Mouse (Mus musculus): ENCODE measurements around the gene Bcas3. TPM values are rescaled to one million over a fixed set of nuclear protein-coding genes. Genes with fewer than 3 reads are reported as not detected.

Bcas3 gene
- total RNA-seq (2023), result 30.1 and 42.1 TPM in 2 replicates

GRCm38 (mm10) chr11:85352539-85353380 lies at the start of gene Bcas3:
Bcas3 (plus strand) TSS chr11:85353167.

DNA sequence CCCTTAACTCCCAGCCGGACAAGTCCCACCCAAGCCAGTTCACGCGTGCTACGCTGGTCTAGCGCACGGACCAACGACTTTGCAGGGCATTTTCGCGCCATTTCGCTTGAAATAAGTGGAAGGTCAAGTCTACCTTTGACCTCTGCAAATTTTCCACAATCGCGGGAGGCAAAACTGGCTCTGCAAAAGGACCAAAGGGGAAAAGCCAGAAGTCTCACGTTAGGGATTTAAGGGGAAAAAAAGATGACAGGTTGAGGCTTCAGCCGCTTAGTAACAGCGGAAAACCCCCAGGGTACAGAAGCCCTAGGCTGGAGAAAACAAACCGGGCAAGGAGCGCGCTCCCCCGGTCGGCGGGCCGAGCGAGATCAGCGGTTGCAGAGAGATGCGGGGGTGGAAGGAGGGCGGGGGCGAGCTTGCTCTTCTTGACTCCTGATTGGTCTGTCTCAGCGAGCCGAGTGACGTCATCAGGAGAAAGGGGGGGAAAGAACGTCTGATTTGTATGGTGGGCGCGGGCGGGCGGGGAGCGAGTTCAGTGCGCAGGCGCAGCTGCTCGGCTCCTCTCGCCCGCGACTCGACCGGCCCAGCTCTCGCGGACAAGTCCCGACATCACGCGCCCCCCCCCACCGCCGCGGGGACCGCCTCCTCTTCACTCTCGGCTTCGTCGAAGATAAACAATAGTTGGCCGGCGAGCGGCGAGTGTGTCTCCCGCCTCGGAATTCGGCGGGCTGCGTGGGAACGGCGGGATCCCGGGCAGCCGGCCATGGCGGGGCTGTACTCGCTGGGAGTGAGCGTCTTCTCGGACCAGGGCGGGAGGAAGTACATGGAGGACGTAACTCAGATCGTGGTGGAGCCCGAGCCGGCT lies 42.0 kb upstream of the Bcas3 start, which contains the start of gene Ppm1d:
Gene Ppm1d (plus strand): TSS at position 532 of the 862 bp plus-strand sequence.

DNA sequence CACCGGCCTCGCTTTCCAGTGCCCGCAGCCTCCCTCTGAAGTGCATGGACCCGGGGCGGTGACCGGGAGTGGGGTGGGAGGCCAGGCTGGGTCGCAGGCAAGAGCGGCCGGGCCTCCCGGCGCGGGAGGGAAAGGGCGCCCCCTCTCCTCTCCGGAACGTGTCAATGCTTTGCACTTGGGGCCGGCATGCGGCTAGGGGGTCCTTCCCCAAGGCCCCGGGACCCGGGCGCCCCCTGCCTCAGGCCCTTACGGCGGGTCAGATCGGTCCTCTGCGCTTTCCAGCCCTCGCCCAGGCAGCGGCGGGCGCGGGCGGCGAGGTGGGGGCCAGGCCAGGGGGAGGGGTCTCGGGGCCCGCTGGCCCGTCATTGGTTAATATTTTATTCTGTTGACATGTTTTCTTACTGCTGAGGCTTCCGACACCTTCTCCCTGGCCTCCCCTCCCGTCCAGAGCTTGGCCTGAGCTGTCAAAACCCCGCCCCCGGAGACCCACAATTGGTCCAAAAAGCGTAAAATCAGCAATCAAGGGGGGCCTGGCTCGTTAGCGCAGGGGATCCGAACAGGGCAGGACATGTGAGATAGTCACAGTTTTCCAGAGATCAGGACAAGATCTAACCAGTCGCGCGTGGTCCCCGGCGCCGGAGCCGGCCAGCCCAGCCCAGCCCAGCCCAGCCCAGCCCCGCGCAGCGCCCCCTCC lies 479.4 kb downstream of the Bcas3 start, which contains the start of gene Tbx2:
Gene Tbx2 (plus strand): TSS at position 321 of the 694 bp plus-strand sequence.

GRCm38 (mm10) chr11:85850233-85850632 lies 497.3 kb downstream of the Bcas3 start, which contains the start of gene Gm11444:
Gm11444 (minus strand) TSS chr11:85850333.

Other genes starting within 250 kb of the Bcas3 start
- gene Usp32, start 213.0 kb upstream of the Bcas3 start, total RNA-seq (2023), result 73.0 and 118 TPM in 2 replicates
- not detected in 2 replicates for gene 1700125H20Rik, start 182.8 kb upstream of the Bcas3 start, total RNA-seq (2023)
- 26.1 and 32.0 TPM in 2 replicates for gene Appbp2, start 118.0 kb upstream of the Bcas3 start, total RNA-seq (2023)
- 20.0 and 20.9 TPM in 2 replicates for gene Ppm1d, start 41.9 kb upstream of the Bcas3 start, total RNA-seq (2023)

Data from neutrophil, adult 65 days (primary cell).